Mouse (Mus musculus): ENCODE data around the gene Naa10. TPM values are rescaled to one million over a fixed set of nuclear protein-coding genes. Genes with fewer than 3 reads are reported as not detected.
A peak's percentile ranks its signal among the peaks of the same experiment; 100 is the strongest.

The Naa10 gene
- polyA plus RNA-seq, 1 experiment = 50.5 TPM

DNA sequence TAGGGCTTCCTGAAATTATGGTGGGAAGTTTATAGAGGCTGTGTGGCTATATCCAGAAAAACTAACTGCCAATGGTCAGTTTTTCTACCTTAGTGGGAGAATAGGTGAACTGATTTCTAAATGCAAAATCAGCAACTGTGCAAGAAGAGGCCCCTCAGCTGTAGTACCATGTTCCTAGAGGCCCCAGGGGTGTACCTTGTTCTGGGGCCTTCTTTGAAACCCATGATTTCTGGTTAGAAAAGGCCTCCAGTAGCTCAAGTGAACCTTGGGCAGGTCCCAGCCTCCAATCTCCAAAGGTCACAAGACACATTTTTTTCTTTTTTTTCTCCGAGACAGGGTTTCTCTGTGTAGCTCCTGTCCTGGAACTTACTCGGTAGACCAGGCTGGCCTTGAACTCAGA lies 20.6 kb upstream of the Naa10 start:
- WGBS = 71% methylated on average over 2 of the region's 2 CpGs
- H3K4me1 ChIP-seq (ENCODE audit: control insufficient read depth, insufficient read depth, insufficient read length, low read length) = no peaks in the 10 kb centered on the region
- TF ChIP-seq POLR2A (IDR thresholded peaks at IDR 0.05; ENCODE audit: low read depth, low read length) = no peak
- no peak for TF ChIP-seq CTCF (IDR thresholded peaks at IDR 0.05; ENCODE audit: extremely low read depth, insufficient read length, insufficient replicate concordance, low read depth, low read length)
- no peak overlapping the region for H3K27ac ChIP-seq (ENCODE audit: insufficient read depth, low read depth, low read length)
- H3K36me3 ChIP-seq (ENCODE audit: control insufficient read depth, insufficient read depth, low read length) = peaks cover 45% of the 10 kb centered on the region
- no peaks in the 10 kb centered on the region for H3K27me3 ChIP-seq (ENCODE audit: control insufficient read depth, insufficient read depth, low read length)
- no peak overlapping the region for H3K4me3 ChIP-seq (ENCODE audit: low read depth, low read length)

DNA sequence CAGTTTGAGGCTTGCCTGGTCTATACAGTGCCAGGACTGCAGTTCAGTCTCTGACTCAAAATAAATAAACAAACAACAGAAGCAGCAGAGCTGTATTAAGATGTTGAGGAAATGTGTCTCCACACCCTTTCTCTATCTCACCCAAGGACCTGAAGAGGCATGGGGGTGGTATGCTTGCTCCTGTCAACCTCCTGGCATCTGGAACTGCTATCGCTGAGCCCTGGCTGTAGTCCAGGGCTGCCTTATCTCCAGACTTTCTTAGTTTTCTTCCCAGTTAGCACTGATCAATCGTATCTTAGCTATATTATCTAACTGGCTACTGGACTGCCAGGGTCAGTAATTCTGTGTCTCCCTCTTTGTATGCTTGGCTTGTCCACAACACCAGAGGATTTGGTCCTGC lies 20.1 kb upstream of the Naa10 start:
- TF ChIP-seq CTCF (IDR thresholded peaks at IDR 0.05; ENCODE audit: extremely low read depth, insufficient read length, insufficient replicate concordance, low read depth, low read length) (no peak), POLR2A (IDR thresholded peaks at IDR 0.05; ENCODE audit: low read depth, low read length) (no peak)
- no peak overlapping the region for H3K4me3 ChIP-seq (ENCODE audit: low read depth, low read length)
- H3K27ac ChIP-seq (ENCODE audit: insufficient read depth, low read depth, low read length) = no peak overlapping the region
- 38% methylated on average over 2 of the region's 2 CpGs for WGBS
- H3K36me3 ChIP-seq (ENCODE audit: control insufficient read depth, insufficient read depth, low read length) = peaks cover 41% of the 10 kb centered on the region
- no peaks in the 10 kb centered on the region for H3K4me1 ChIP-seq (ENCODE audit: control insufficient read depth, insufficient read depth, insufficient read length, low read length)
- H3K27me3 ChIP-seq (ENCODE audit: control insufficient read depth, insufficient read depth, low read length) = no peaks in the 10 kb centered on the region

DNA sequence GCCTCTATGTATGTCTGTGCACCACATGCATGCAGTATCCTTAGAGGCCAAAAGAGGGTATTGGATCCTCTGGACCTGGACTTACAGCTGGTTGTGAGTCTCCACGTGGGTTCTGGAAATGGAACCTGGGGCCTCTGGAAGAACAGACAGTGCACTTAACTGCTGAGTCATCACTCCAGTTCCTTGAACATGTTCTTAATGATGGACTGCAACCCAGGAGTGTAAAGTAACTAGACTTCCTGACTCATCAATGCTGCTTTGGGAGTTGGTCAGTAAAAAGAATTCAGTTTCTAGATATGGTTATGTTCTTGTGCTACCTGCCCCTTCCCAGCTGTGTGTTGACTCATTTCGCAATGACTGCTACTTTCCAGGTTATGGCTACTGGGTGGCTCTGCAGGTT lies 10.1 kb upstream of the Naa10 start:
- no peak overlapping the region for H3K4me3 ChIP-seq (ENCODE audit: low read depth, low read length)
- H3K36me3 ChIP-seq (ENCODE audit: control insufficient read depth, insufficient read depth, low read length) = no peaks in the 10 kb centered on the region
- WGBS = 56% methylated on average over 2 of the region's 2 CpGs
- no peaks in the 10 kb centered on the region for H3K27me3 ChIP-seq (ENCODE audit: control insufficient read depth, insufficient read depth, low read length)
- TF ChIP-seq POLR2A (IDR thresholded peaks at IDR 0.05; ENCODE audit: low read depth, low read length) (no peak), CTCF (IDR thresholded peaks at IDR 0.05; ENCODE audit: extremely low read depth, insufficient read length, insufficient replicate concordance, low read depth, low read length) (no peak)
- no peak overlapping the region for H3K27ac ChIP-seq (ENCODE audit: insufficient read depth, low read depth, low read length)
- H3K4me1 ChIP-seq (ENCODE audit: control insufficient read depth, insufficient read depth, insufficient read length, low read length) = no peaks in the 10 kb centered on the region

DNA sequence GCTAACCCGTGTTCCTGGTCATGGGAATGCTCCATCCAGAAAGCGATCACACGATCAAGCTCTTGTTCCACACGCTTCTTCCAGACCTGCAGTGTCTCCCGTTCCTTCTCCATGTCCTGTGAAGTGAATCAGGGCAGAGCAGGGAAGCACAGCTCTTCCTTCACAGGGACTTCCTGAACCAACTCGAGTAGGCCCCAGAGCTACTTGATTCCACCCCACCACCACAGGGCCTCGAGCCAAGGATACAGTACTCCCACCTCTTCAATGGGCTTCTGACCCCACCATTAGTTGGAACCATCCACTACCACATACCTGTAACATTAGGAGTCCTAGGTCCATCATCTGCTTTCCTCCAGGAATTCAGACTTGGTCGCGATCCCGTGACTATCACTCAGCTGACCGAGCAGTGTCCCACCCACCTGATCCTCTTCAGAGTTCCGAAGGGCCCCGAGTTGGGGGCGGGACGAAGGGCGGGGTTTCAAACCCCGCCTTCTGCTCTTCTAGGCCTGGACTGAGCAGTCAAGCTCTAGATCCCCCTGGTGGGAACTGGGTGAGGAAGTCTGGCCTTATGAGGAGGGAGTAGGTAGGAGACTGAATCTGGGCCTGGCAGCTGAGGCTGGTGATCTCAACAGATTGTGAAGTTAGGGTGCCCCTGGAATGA lies 8.8 kb upstream of the Naa10 start, which contains the start of gene Renbp:
Gene Renbp (minus strand): TSS at position 449 of the 661 bp plus-strand sequence.
- 36% methylated on average over 17 of the region's 17 CpGs for WGBS
- TF ChIP-seq POLR2A (IDR thresholded peaks at IDR 0.05; ENCODE audit: low read depth, low read length) (no peak), CTCF (IDR thresholded peaks at IDR 0.05; ENCODE audit: extremely low read depth, insufficient read length, insufficient replicate concordance, low read depth, low read length) (no peak)
- H3K36me3 ChIP-seq (ENCODE audit: control insufficient read depth, insufficient read depth, low read length) = no peaks in the 10 kb centered on the region

DNA sequence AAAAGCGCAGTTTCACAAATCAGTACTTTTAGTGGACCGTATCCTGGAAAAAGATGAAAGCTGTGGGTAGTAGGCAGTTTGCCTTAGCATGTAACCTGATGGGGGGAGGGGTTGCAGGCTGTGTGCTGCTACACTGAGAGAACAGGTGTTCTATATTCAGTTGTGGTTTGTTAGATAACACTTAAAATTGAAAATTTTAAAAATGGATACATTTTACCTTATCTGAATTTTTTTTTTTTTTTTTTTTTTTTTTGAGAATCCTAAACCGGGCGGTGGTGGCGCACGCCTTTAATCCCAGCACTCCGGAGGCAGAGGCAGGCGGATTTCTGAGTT lies 772 bp upstream of the Naa10 start:
- 71% methylated on average over 8 of the region's 8 CpGs for WGBS
- peaks cover 6% of the 10 kb centered on the region for H3K36me3 ChIP-seq (ENCODE audit: control insufficient read depth, insufficient read depth, low read length)
- H3K4me1 ChIP-seq (ENCODE audit: control insufficient read depth, insufficient read depth, insufficient read length, low read length) = no peaks in the 10 kb centered on the region
- H3K27me3 ChIP-seq (ENCODE audit: control insufficient read depth, insufficient read depth, low read length) = no peaks in the 10 kb centered on the region
- peak overlapping the region; percentile 50 for H3K27ac ChIP-seq (ENCODE audit: insufficient read depth, low read depth, low read length)
- peak overlapping the region; percentile 93 for H3K4me3 ChIP-seq (ENCODE audit: low read depth, low read length)
- no peak for TF ChIP-seq POLR2A (IDR thresholded peaks at IDR 0.05; ENCODE audit: low read depth, low read length)
- TF ChIP-seq CTCF (IDR thresholded peaks at IDR 0.05; ENCODE audit: extremely low read depth, insufficient read length, insufficient replicate concordance, low read depth, low read length) = no peak

More for the DNA sequence above, 8.8 kb upstream of the Naa10 start, which contains the start of gene Renbp:
- no peak within 1 kb of the TSS for H3K27ac ChIP-seq (ENCODE audit: insufficient read depth, low read depth, low read length)
- peak within 1 kb of the TSS; percentile 52 for H3K4me3 ChIP-seq (ENCODE audit: low read depth, low read length)
- H3K4me1 ChIP-seq (ENCODE audit: control insufficient read depth, insufficient read depth, insufficient read length, low read length) = no peaks in the 10 kb centered on the region
- no peaks in the 10 kb centered on the region for H3K27me3 ChIP-seq (ENCODE audit: control insufficient read depth, insufficient read depth, low read length)

DNA sequence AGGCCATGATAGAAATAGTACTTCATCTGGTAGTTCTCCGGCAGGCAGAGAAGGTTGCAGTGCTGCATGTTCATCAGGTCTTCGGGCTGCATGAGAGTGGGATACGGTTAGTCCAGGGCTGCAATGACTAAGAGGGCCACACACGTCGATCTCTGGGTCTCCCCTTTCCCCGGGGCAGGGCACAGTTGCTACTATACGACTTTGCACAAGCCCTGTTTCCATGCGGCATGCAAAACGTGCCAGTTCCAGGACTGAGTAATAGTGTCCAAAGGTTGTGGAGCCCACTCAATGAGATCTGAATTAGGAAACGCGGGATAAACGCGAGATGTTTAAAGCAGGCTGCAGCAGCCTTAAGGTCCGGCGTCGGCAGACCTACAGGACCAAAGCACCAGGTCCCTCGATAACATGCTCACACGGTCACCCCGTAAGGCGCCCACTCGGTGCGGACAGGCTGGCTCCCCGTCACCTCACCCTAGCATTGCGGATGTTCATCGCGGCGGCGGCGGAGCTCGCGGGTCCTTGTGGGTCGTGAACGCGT lies 390 bp downstream of the Naa10 start:
- H3K27me3 ChIP-seq (ENCODE audit: control insufficient read depth, insufficient read depth, low read length) = no peaks in the 10 kb centered on the region
- H3K4me3 ChIP-seq (ENCODE audit: low read depth, low read length) = peak overlapping the region; percentile 93
- peak overlapping the region; percentile 75 for H3K27ac ChIP-seq (ENCODE audit: insufficient read depth, low read depth, low read length)
- H3K36me3 ChIP-seq (ENCODE audit: control insufficient read depth, insufficient read depth, low read length) = peaks cover 9% of the 10 kb centered on the region
- 12% methylated on average over 34 of the region's 34 CpGs for WGBS
- no peaks in the 10 kb centered on the region for H3K4me1 ChIP-seq (ENCODE audit: control insufficient read depth, insufficient read depth, insufficient read length, low read length)
- no peak for TF ChIP-seq CTCF (IDR thresholded peaks at IDR 0.05; ENCODE audit: extremely low read depth, insufficient read length, insufficient replicate concordance, low read depth, low read length)
- no peak for TF ChIP-seq POLR2A (IDR thresholded peaks at IDR 0.05; ENCODE audit: low read depth, low read length)

DNA sequence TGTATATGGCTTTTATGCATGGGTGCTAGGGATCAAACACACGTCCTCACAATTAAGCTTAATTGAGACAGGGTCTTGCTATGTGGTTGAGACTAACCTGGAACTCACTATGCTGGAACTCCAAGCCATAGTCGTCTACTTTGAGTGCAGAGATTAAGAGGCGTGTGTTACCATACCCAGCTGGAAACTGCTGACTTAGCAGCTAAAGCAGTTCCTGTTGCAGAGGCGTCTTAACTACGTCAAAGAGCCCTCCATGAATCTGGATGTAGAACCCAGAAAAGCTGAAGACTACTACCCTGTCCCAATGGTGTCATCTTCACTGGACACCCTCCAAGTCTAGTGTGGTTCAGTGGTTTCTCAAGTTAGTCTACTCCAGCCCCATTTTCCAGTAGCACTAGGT lies 3.1 kb downstream of the Naa10 start:
- no peak overlapping the region for H3K4me3 ChIP-seq (ENCODE audit: low read depth, low read length)
- 79% methylated on average over 5 of the region's 5 CpGs for WGBS
- TF ChIP-seq POLR2A (IDR thresholded peaks at IDR 0.05; ENCODE audit: low read depth, low read length) = no peak
- no peak for TF ChIP-seq CTCF (IDR thresholded peaks at IDR 0.05; ENCODE audit: extremely low read depth, insufficient read length, insufficient replicate concordance, low read depth, low read length)
- H3K27me3 ChIP-seq (ENCODE audit: control insufficient read depth, insufficient read depth, low read length) = no peaks in the 10 kb centered on the region
- H3K4me1 ChIP-seq (ENCODE audit: control insufficient read depth, insufficient read depth, insufficient read length, low read length) = no peaks in the 10 kb centered on the region
- peaks cover 9% of the 10 kb centered on the region for H3K36me3 ChIP-seq (ENCODE audit: control insufficient read depth, insufficient read depth, low read length)
- no peak overlapping the region for H3K27ac ChIP-seq (ENCODE audit: insufficient read depth, low read depth, low read length)

All from small intestine, adult 2 months (tissue).